Mouse (Mus musculus): ENCODE results near the gene Pcca.

The Pcca gene

DNA sequence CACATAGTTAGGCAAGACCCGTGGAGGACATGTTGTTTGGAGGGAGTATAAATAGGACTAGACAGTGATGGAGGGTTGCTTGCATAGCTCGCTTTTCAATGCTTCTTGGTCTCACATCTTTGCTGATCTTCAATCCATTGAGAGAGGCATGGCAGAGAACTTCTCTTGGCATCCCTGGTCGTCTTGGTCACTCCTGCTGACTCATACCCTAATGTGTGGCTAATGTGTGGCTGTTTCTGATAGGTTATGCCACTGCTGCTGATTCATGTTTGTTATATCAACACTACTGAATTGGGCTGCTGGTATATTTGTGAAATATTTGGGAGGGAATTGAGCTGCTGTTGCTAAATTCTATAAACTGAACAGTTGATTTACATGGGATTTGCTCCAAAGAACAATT lies 299.5 kb downstream of the Pcca start:
- intact Hi-C loops (cut with DNase I): no loop called here

DNA sequence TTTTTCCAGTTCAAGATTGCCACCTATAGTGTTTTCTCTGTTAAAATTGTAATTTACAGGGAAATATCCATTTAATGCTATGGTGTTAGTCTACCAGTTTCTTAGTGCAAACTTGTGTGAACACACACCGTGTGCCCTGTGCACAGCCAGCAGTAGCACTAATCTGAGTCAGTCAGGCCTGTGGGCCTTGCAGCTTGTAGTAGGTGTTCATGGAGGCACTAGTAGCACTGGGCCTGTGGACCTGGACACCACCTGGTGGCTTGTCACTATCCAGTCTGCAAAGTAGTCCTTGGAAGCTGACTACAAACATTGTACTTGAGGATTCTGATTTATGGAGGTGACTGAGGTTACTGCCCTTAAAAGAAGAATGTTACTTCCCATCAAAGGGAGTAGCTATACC lies 300.6 kb downstream of the Pcca start:
- intact Hi-C loops (cut with DNase I): no loop called here

GRCm38 (mm10) chr14:122835487-122836190 lies 301.5 kb downstream of the Pcca start:
- intact Hi-C loops (cut with DNase I): no loop called here

DNA sequence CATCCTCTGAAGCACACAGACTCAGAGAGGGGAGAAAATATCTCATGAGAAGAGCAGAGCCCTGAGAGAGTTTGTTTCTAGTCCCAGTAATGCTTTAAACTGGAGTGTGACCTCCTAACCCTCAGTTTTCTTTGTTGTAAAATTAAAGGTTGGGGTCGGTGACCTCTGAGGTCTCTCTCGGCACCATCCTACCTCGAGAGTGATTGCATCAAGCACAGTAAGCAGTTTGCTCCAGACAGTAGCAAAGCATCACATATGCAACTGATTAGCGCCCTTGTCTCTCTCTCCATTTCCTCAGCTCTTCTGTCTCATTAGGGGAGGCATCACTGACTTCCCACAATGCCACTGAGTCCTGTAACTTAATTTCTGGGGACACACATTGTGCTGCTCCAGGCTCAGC lies 302.1 kb downstream of the Pcca start:
- intact Hi-C loops (cut with DNase I): no loop called here

GRCm38 (mm10) chr14:122837018-122837417 lies 302.9 kb downstream of the Pcca start:
- intact Hi-C loops (cut with DNase I): no loop called here

DNA sequence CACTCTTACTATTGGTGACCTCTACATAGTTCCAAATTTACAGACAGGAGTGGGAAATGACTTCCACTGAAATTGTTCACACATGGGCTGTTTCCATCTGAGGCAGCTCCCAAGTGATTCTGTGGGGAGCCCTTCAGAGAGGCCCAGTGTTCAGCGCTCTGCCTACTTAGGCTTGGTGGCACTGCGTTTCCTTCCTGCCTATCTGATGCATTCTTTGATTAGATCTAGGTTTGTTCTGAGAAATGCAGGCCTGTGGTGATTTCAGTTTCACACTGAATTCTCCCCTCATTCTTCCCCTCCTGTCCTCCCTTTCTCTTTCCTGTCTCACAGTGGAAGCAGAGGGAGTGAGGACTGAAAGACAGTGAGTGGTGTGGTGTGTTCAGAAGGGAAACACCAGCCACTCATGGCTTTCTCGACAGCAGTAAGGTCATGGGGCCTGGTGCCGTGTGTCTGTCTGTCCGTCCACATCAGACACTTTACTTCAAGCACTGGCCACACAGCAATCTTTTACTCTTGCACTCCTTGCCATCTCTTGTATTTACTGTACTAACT lies 318.5 kb downstream of the Pcca start:
- intact Hi-C loops (cut with DNase I): no loop called here

DNA sequence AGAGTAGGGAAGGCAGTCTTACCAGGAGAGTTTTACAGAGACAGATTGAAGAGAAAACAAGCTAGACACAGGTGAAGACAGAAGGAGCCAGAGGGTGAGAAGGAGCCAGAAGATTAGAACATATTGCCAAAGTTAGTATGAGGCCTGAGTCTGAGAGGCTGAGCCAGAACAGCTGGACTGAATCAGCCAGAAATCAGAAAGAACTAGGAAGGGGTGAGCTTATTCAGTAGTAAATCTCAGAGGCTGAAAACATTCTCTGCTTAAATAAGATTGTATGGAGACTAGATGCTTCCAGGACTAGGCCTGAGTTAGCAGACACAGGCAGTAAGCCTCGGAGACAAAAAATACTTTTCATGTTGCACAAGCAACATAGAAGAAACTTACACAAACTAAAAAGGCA lies 325.7 kb downstream of the Pcca start:
- intact Hi-C loops (cut with DNase I): no loop called here

GRCm38 (mm10) chr14:122862623-122863022 lies 328.5 kb downstream of the Pcca start:
- intact Hi-C loops (cut with DNase I): no loop called here

DNA sequence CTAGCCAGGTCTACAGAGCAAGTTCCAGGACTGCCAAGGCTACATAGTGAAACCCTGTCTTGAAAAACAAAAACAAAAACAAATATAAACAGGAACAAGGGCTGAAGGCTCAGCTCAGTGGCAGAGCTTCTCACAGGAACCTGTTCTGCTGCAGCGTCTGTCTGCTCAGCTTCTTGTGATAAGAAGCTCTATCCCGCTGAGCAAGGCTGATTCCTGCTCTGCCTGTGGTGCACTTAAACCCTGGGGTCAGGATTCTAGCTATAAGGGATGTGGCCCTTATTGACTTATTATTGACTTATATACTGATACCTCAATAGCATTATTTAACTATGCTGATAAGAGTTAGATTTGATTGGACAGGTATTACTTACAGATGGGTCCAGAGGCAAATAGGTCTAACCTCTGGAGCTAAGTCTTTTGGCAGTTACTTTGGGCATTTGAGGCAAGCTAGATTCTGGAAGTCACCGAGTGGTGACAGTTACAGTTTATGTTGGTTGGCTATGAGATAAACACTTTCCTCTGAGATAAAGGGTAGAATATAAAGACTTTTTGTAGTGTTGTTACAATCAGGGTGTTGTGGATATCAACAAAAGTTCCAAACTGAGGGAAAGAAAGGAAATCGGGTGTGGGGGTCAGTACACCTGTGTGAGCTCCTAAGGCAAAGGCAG lies 331.5 kb downstream of the Pcca start:
- intact Hi-C loops (cut with DNase I): no loop called here

- intact Hi-C loops (cut with DNase I): no loop called here
These were observed 333.6 kb downstream of the Pcca start for GRCm38 (mm10) chr14:122867531-122868285.

- intact Hi-C loops (cut with DNase I): loop anchor here (10.0 kb wide), 1 partner anchor 335 kb away; the partner anchor contains the start of gene Pcca
These were observed 335.7 kb downstream of the Pcca start for GRCm38 (mm10) chr14:122869831-122870230.

DNA sequence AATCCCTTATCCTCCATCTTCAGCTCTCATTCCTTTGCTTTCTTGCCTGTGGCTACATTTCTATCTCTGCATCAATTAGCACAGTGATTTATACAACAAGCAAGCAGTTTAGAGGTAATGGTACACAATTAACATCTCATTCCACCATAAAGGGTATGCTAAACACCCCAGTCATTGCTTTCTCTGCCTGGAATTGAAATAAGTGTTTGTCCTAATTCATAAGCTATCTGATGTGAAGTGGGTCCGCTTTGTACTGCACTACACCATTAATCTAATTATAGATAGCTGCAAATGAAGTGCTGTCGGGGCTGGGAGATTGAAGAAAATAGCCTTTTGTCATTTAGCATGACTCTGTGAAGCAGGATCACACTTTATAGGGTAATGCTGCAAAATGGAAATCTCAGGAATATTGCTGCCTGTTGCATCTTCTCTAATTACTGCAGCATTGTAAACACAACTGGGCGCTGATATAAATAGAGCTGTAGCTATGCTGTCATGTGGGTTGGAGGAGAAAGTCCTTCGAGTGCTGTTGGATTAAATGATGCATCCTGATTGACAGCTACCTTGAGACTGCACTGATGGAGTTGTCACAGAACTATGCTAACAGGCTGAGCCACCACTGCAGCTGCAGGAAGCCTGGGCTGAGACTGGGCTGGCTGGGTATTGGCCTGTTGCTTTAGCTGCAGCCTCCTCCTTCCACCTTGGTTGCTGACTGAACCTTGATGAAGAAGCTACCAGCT lies 337.9 kb downstream of the Pcca start:
- intact Hi-C loops (cut with DNase I): loop anchor here (10.0 kb wide), 1 partner anchor 337 kb away; the partner anchor contains the start of gene Pcca

DNA sequence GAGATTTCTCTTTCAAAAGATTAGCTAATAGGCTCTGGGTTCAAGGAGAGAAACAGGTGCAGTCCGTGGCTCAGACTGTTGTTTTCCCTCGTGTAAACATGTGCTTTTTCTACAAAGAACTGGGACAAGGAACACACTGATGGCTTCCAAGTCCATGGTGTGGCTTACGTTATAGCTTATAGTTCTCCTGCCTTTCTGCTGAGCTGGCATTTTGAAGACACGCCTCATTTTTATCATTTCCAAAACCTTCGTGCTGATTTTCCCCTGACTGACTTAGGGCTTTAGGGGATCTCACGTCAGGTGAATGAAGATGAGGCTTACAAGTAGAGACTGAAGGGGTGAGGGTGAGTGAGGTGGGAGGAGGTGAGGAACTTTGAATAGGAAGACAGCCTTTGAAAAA lies 338.5 kb downstream of the Pcca start:
- intact Hi-C loops (cut with DNase I): loop anchor here (10.0 kb wide), 1 partner anchor 338 kb away; the partner anchor contains the start of gene Pcca

GRCm38 (mm10) chr14:122875056-122875455 lies 340.9 kb downstream of the Pcca start:
- intact Hi-C loops (cut with DNase I): loop anchor here (5.0 to 10.0 kb wide), 3 partner anchors 340 to 683 kb away; partner anchors contain the start of gene Pcca

DNA sequence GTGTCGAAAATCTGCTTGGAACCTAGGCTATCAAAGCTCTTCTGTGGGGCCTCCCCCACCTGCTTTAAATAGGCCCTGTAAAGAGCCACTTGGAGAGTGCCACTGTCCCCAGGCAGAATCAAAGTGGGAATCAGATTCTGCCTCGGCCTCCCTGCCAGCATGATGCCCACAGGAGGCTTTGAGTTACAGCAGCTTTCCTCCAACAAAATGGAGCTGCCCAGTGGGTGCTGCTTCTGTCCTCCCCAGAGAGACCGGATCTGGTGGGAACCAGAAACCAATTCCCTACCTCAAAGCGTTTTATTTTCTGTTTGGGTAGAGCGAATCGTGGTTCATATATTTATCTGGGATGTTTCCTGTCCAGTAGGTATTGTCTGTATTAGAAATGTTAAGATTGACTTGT lies 341.5 kb downstream of the Pcca start:
- intact Hi-C loops (cut with DNase I): loop anchor here (5.0 to 10.0 kb wide), 3 partner anchors 341 to 683 kb away; partner anchors contain the start of gene Pcca

DNA sequence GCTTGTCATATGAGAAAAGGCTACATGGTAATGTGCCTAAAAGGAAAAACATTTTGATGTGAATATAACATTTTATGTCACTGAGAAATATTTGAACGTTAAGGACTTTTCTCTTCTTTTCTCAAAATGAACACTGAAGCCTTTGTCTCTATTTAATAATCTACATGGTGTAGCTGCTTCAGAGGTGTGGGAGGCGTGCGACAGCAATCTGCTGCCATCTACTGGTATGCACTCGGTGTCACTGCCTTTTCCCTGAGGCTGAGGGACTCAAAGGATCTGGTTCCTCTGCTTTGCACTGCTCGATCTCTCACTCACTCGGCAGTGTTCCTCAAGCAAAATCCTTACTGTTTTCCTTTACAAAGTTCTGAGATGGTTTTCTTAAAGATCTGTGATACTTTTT lies 342.0 kb downstream of the Pcca start:
- intact Hi-C loops (cut with DNase I): loop anchor here (5.0 to 10.0 kb wide), 3 partner anchors 341 to 684 kb away; partner anchors contain the start of gene Pcca

- intact Hi-C loops (cut with DNase I): loop anchor here (5.0 to 10.0 kb wide), 3 partner anchors 342 to 684 kb away; partner anchors contain the start of gene Pcca
These were observed 342.6 kb downstream of the Pcca start for GRCm38 (mm10) chr14:122876723-122877122.

GRCm38 (mm10) chr14:122877787-122878186 lies 343.7 kb downstream of the Pcca start:
- intact Hi-C loops (cut with DNase I): loop anchor here (5.0 to 10.0 kb wide), 3 partner anchors 343 to 685 kb away; partner anchors contain the start of gene Pcca

- intact Hi-C loops (cut with DNase I): no loop called here
These were observed 346.2 kb downstream of the Pcca start for GRCm38 (mm10) chr14:122880291-122880690.

- intact Hi-C loops (cut with DNase I): no loop called here
These were observed 347.6 kb downstream of the Pcca start for GRCm38 (mm10) chr14:122881699-122882098.

All from adrenal gland (tissue).